Mouse (Mus musculus) kidney, postnatal 0 days (tissue): ENCODE data around the gene Gm20605. TPM values are rescaled to one million over a fixed set of nuclear protein-coding genes. Genes with fewer than 3 reads are reported as not detected.

Source experiments
- ATAC-seq: fragments of 200-750 bp; cut with Nextera tagmentation; replicated peaks from 2 replicates; pipeline ENCODE4 v1.8.0; 2017; ENCODE audit warnings: low read depth, moderate number of reproducible peaks, moderate TSS enrichment, moderate library complexity; ENCODE audit not compliant: low FRiP score
- DNase-seq: peaks from one replicate; pipeline ENCODE4 v3.0.0-alpha.2; 2016; ENCODE audit warnings: low spot score
- H3K27ac ChIP-seq: fragments of 300-500 bp; sonication (generic); 2 replicates; pipeline ENCODE4 v1.5.1; 2014; ENCODE audit warnings: mild to moderate bottlenecking
- H3K27me3 ChIP-seq: fragments of 300-500 bp; sonication (generic); 2 replicates; pipeline ENCODE4 v1.6.1; 2014; ENCODE audit warnings: low read length, mixed read lengths; ENCODE audit not compliant: insufficient read depth
- H3K36me3 ChIP-seq: fragments of 300-500 bp; sonication (generic); 2 replicates; pipeline ENCODE4 v1.6.1; 2014; ENCODE audit warnings: low read length, mixed read lengths; ENCODE audit not compliant: insufficient read depth
- H3K4me1 ChIP-seq: fragments of 300-500 bp; sonication (generic); replicated peaks from 2 replicates; pipeline ENCODE4 v1.6.1; 2014; ENCODE audit warnings: antibody characterized with exemption, low read length, mixed read lengths; ENCODE audit not compliant: insufficient read depth
- H3K4me2 ChIP-seq: fragments of 300-500 bp; sonication (generic); 2 replicates; pipeline ENCODE4 v1.6.1; 2014; ENCODE audit warnings: mild to moderate bottlenecking, low read length, moderate library complexity, mixed read lengths
- H3K4me3 ChIP-seq: fragments of 300-500 bp; sonication (generic); replicated peaks from 2 replicates; pipeline ENCODE4 v1.5.1; 2014; ENCODE audit warnings: low read depth, low read length
- H3K9ac ChIP-seq: fragments of 300-500 bp; sonication (generic); 2 replicates; pipeline ENCODE4 v1.6.1; 2014; ENCODE audit warnings: low read depth, low read length
- H3K9me3 ChIP-seq: fragments of 300-500 bp; sonication (generic); replicated peaks from 2 replicates; pipeline ENCODE4 v1.6.1; 2016; ENCODE audit warnings: low read length, inconsistent platforms, mixed read lengths
- CTCF ChIP-seq: IDR thresholded peaks from 2 replicates; pipeline ENCODE4 v1.5.1; 2016; ENCODE audit warnings: antibody characterized with exemption, low read depth, mild to moderate bottlenecking, moderate library complexity
- WGBS: fragments of 180-500 bp; shearing (Covaris S2); extraction: QIAGEN DNeasy Blood & Tissue Kit; methylation state at CpG from one replicate; pipeline ENCODE4 v1.1.7; 2014; 5-methylcytosine and 5-hydroxymethylcytosine counted together
- polyA plus RNA-seq: library from polyadenylated mRNA; unstranded; fragments of >200 nt; fragmentation: Nextera tagmentation; extraction: Ambion mirVana; gene quantifications from 2 replicates; pipeline ENCODE4 v1.2.1, GENCODE M21; 2015

Gene Gm20605
- polyA plus RNA-seq, 1 experiment from 2014 or later, result 5.3 TPM

GRCm38 (mm10) chr5:137595921-137596320 is 33.1 kb upstream of the Gm20605 start:
- ATAC-seq, result no peak
- TF ChIP-seq CTCF, result no peak
- Histone ChIP-seq H3K9me3 (no peaks in the 10 kb centered on the region), H3K27ac (no peak overlapping the region), H3K9ac (no peak overlapping the region), H3K4me1 (peaks cover 6% of the 10 kb centered on the region; the same call in 1 of the 2 replicates), H3K4me2 (no peak overlapping the region), H3K36me3 (no peaks in the 10 kb centered on the region), H3K4me3 (no peak overlapping the region), H3K27me3 (no peaks in the 10 kb centered on the region)
- whole genome bisulfite sequencing, result 80% methylated on average over 7 of the region's 7 CpGs
- DNase-seq, result no peak

DNA sequence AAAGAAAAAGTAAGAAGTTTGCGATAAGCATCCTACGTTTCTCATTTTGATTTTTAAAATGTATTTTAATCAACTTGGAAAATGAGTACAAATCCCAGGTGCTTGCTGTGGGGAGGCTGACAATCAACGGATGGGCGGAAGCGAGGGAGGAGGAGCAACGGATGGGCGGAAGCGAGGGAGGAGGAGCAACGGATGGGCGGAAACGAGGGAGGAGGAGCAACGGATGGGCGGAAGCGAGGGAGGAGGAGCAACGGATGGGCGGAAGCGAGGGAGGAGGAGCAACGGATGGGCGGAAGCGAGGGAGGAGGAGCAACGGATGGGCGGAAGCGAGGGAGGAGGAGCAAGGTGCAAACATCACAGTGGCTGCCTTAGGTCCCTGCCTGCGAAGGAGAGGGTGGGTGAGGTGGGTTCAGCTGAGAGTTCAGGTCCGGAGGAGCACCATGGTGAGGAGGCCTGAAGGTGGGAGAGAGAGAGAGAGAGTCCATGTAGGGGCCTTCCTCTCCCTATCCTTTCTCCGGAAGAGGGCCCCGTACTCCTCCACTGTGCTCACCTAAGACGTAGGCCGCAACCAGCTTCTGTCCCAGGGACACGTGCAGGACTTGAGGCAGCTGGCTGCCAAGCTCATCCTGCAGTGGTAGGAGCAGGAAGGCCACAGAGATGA is 32.2 kb upstream of the Gm20605 start:
- H3K27me3 ChIP-seq, result no peaks in the 10 kb centered on the region
- TF ChIP-seq CTCF, result no peak
- no peak for ATAC-seq
- H3K27ac ChIP-seq, result peak overlapping the region; percentile 14; the same call in 1 of the 2 replicates
- H3K9ac ChIP-seq, result no peak overlapping the region
- WGBS, result 29% methylated on average over 29 of the region's 30 CpGs
- peaks cover 6% of the 10 kb centered on the region; the same call in 1 of the 2 replicates for H3K4me1 ChIP-seq
- no peak overlapping the region for H3K4me3 ChIP-seq
- peak; percentile 45 for DNase-seq
- H3K4me2 ChIP-seq, result peak overlapping the region; percentile 31; the same call in 1 of the 2 replicates
- no peaks in the 10 kb centered on the region for H3K9me3 ChIP-seq
- no peaks in the 10 kb centered on the region for H3K36me3 ChIP-seq

- WGBS, result 97% methylated on average over 6 of the region's 6 CpGs
- H3K4me2 ChIP-seq, result no peak overlapping the region
- no peak overlapping the region for H3K4me3 ChIP-seq
- no peak for TF ChIP-seq CTCF
- H3K9me3 ChIP-seq, result no peaks in the 10 kb centered on the region
- H3K27me3 ChIP-seq, result no peaks in the 10 kb centered on the region
- H3K4me1 ChIP-seq, result peaks cover 6% of the 10 kb centered on the region
- DNase-seq, result no peak
- no peak overlapping the region for H3K9ac ChIP-seq
- no peak overlapping the region for H3K27ac ChIP-seq
- no peaks in the 10 kb centered on the region for H3K36me3 ChIP-seq
- ATAC-seq, result no peak
Measured at GRCm38 (mm10) chr5:137597625-137598024, 31.4 kb upstream of the Gm20605 start.

- ATAC-seq, result no peak
- DNase-seq, result no peak
- no peak for TF ChIP-seq CTCF
- H3K36me3 ChIP-seq, result no peaks in the 10 kb centered on the region
- WGBS, result 72% methylated on average over 2 of the region's 2 CpGs
- H3K9me3 ChIP-seq, result no peaks in the 10 kb centered on the region
- H3K4me2 ChIP-seq, result no peak overlapping the region
- no peaks in the 10 kb centered on the region for H3K27me3 ChIP-seq
- no peak overlapping the region for H3K9ac ChIP-seq
- no peak overlapping the region for H3K27ac ChIP-seq
- H3K4me1 ChIP-seq, result peaks cover 10% of the 10 kb centered on the region
- H3K4me3 ChIP-seq, result no peak overlapping the region
Measured at GRCm38 (mm10) chr5:137598100-137598826, 30.7 kb upstream of the Gm20605 start.

DNA sequence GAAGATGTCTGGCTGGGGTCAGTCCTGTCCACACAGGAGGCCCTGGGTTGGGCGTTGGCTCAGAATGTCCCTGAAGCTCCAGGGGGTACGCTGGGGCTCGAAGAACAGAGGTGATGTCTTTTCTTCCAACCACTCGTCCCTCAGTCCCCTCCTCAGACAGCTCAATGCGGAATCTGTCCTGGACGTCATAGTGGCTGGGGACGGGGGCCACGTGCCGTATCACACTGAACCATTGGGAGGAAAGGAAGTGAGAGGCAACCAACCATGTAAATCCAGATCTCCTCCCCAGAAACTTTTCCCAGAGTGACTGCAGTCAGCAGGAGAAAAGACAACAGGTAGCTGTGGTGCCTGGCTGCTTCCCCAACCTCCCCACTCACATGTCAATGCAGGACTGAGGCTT is 29.4 kb upstream of the Gm20605 start:
- H3K4me3 ChIP-seq, result peak overlapping the region; percentile 72
- no peaks in the 10 kb centered on the region for H3K27me3 ChIP-seq
- DNase-seq (peak; percentile 43), ATAC-seq (no peak)
- 34% methylated on average over 9 of the region's 9 CpGs for whole genome bisulfite sequencing
- H3K9ac ChIP-seq, result peak overlapping the region; percentile 78
- H3K27ac ChIP-seq, result peak overlapping the region; percentile 83
- peaks cover 10% of the 10 kb centered on the region for H3K4me1 ChIP-seq
- no peak for TF ChIP-seq CTCF
- H3K36me3 ChIP-seq, result no peaks in the 10 kb centered on the region
- H3K9me3 ChIP-seq, result no peaks in the 10 kb centered on the region
- peak overlapping the region; percentile 97 for H3K4me2 ChIP-seq

GRCm38 (mm10) chr5:137600281-137600618 is 28.7 kb upstream of the Gm20605 start:
- H3K4me2 ChIP-seq, result peak overlapping the region; percentile 97
- H3K9me3 ChIP-seq, result no peaks in the 10 kb centered on the region
- peak overlapping the region; percentile 78 for H3K9ac ChIP-seq
- H3K4me3 ChIP-seq, result peak overlapping the region; percentile 72
- H3K36me3 ChIP-seq, result no peaks in the 10 kb centered on the region
- ATAC-seq (peak; percentile 2; the same call in 1 of the 2 replicates), DNase-seq (no peak)
- WGBS, result under 1% methylated on average over 19 of the region's 19 CpGs
- no peaks in the 10 kb centered on the region for H3K27me3 ChIP-seq
- TF ChIP-seq CTCF, result no peak
- H3K27ac ChIP-seq, result peak overlapping the region; percentile 83
- peaks cover 10% of the 10 kb centered on the region for H3K4me1 ChIP-seq
